ENCODE assay signal across 10 mouse cellular contexts in genomic region chr2:44060716-44061115, GRCm38 (mm10).
A peak's percentile ranks its signal among the peaks of the same experiment; 100 is the strongest.
DNase-seq lines count a peak whose midpoint lies in the region; ATAC-seq and TF ChIP-seq lines count a peak whose summit lies in the region.
"Had no signal": no experiment of that assay in that cellular context is flagged by ENCODE, and none has a peak within 500 bp of the region (broad histone marks: within the 10 kb centered on the region; RNA-seq: fewer than 3 reads in every experiment).

No protein-coding gene starts in this region.

- no peak overlapping the region for H3K27ac ChIP-seq in kidney, postnatal 0 days
- no peak overlapping the region for H3K27ac ChIP-seq in forebrain, embryonic 12.5 days
- H3K27ac ChIP-seq in stomach, postnatal 0 days (replicated peaks): no peak overlapping the region
- H3K27ac ChIP-seq: macrophage had no signal

- ATAC-seq in kidney, postnatal 0 days (replicated peaks; ENCODE audit: low FRiP score, low read depth): no peak
- peak; percentile 65; the same call in 1 of the 2 replicates for ATAC-seq in forebrain, embryonic 12.5 days (ENCODE audit: low FRiP score)
- ATAC-seq in stomach, postnatal 0 days (ENCODE audit: low FRiP score, low TSS enrichment): no peak

- H3K36me3 ChIP-seq in kidney, postnatal 0 days (ENCODE audit: insufficient read depth, low read length): no peaks in the 10 kb centered on the region
- no peaks in the 10 kb centered on the region for H3K36me3 ChIP-seq in forebrain, embryonic 12.5 days (replicated peaks)
- no peaks in the 10 kb centered on the region for H3K36me3 ChIP-seq in stomach, postnatal 0 days (ENCODE audit: control insufficient read depth, insufficient read depth, low read length)

- no peak overlapping the region for H3K4me3 ChIP-seq in kidney, postnatal 0 days (replicated peaks; ENCODE audit: low read depth, low read length)
- H3K4me3 ChIP-seq in forebrain, embryonic 12.5 days (replicated peaks): no peak overlapping the region
- H3K4me3 ChIP-seq in stomach, postnatal 0 days (ENCODE audit: low read depth, low read length): no peak overlapping the region

- H3K4me1 ChIP-seq in kidney, postnatal 0 days (replicated peaks; ENCODE audit: insufficient read depth, low read length): no peaks in the 10 kb centered on the region
- H3K4me1 ChIP-seq in forebrain, embryonic 12.5 days: peaks cover 5% of the 10 kb centered on the region
- H3K4me1 ChIP-seq in stomach, postnatal 0 days (replicated peaks; ENCODE audit: control insufficient read depth, insufficient read depth): no peaks in the 10 kb centered on the region

- no peak for TF ChIP-seq EP300 in stomach, postnatal 0 days (optimal IDR thresholded peaks at IDR 0.05)

- no peaks in the 10 kb centered on the region for H3K9me3 ChIP-seq in kidney, postnatal 0 days (replicated peaks; ENCODE audit: low read length)
- H3K9me3 ChIP-seq in forebrain, embryonic 12.5 days: no peaks in the 10 kb centered on the region
- H3K9me3 ChIP-seq in stomach, postnatal 0 days (ENCODE audit: control insufficient read depth, low read length): no peaks in the 10 kb centered on the region

- TF ChIP-seq CTCF in kidney, postnatal 0 days (IDR thresholded peaks at IDR 0.05; ENCODE audit: low read depth): peak; percentile 49; the same call in 1 of the 2 replicates
- peak; percentile 64 for TF ChIP-seq CTCF in stomach, postnatal 0 days (IDR thresholded peaks at IDR 0.05; ENCODE audit: low read depth)

- H3K4me2 ChIP-seq in kidney, postnatal 0 days (ENCODE audit: low read length): no peak overlapping the region
- no peak overlapping the region for H3K4me2 ChIP-seq in forebrain, embryonic 12.5 days
- no peak overlapping the region for H3K4me2 ChIP-seq in stomach, postnatal 0 days (replicated peaks; ENCODE audit: low read depth)

- no peak overlapping the region for H3K9ac ChIP-seq in kidney, postnatal 0 days (ENCODE audit: low read depth, low read length)
- no peak overlapping the region for H3K9ac ChIP-seq in forebrain, embryonic 12.5 days
- H3K9ac ChIP-seq in stomach, postnatal 0 days (ENCODE audit: low read length): no peak overlapping the region

- H3K27me3 ChIP-seq in kidney, postnatal 0 days (ENCODE audit: insufficient read depth, low read length): no peaks in the 10 kb centered on the region
- no peaks in the 10 kb centered on the region for H3K27me3 ChIP-seq in forebrain, embryonic 12.5 days
- no peaks in the 10 kb centered on the region for H3K27me3 ChIP-seq in stomach, postnatal 0 days (ENCODE audit: control insufficient read depth, insufficient read depth, low read length)

- DNase-seq in kidney, postnatal 0 days (ENCODE audit: low spot score): peak; percentile 57
- DNase-seq in kidney, adult 18-20 months: no peak
- DNase-seq in right cerebral cortex, adult 18-20 months: peak; percentile 44
- DNase-seq in right cerebral cortex, postnatal 14 days: no peak
- DNase-seq in stomach, postnatal 0 days (ENCODE audit: low spot score): no peak
- no peak for DNase-seq in adipocyte (ENCODE audit: low spot score)
- DNase-seq: cerebellum, postnatal 14 days; gastrocnemius, postnatal 36 days had no signal

- WGBS in kidney, postnatal 0 days: 70% methylated on average over 8 of the region's 8 CpGs
- WGBS in forebrain, embryonic 12.5 days: 52% methylated on average over 8 of the region's 8 CpGs
- WGBS in stomach, postnatal 0 days: 61% methylated on average over 8 of the region's 8 CpGs

Comparison
In these comparisons a context has a peak if more than half of its experiments do, and no peak if none do; other contexts are left out.
1. DNase-seq: peak in kidney, postnatal 0 days (single experiment) and right cerebral cortex, adult 18-20 months (single experiment); none in kidney, adult 18-20 months (single experiment), right cerebral cortex, postnatal 14 days (single experiment), stomach, postnatal 0 days (single experiment) and adipocyte (single experiment).